Mouse (Mus musculus) stomach, postnatal 0 days (tissue): ENCODE results near the gene Gm8947. TPM values are rescaled to one million over a fixed set of nuclear protein-coding genes. Genes with fewer than 3 reads are reported as not detected.
"Not testable (repeated sequence)": the region's sequence is repeated elsewhere in the genome, so short reads cannot be mapped to it uniquely, and the experiment has no call there.

Experiments
- ATAC-seq: fragments of 200-750 bp; cut with Nextera tagmentation; 2 replicates; pipeline ENCODE4 v1.8.0; 2017; ENCODE audit not compliant: low FRiP score, low TSS enrichment
- DNase-seq: peaks from one replicate; pipeline ENCODE4 v3.0.0-alpha.2; 2016; ENCODE audit warnings: low spot score
- H3K27ac ChIP-seq: fragments of 300-500 bp; sonication (generic); replicated peaks from 2 replicates; pipeline ENCODE4 v1.5.1; 2014; ENCODE audit warnings: mild to moderate bottlenecking, control low read depth
- H3K27me3 ChIP-seq: fragments of 300-500 bp; sonication (generic); 2 replicates; pipeline ENCODE4 v1.6.1; 2014; ENCODE audit warnings: low read length; ENCODE audit not compliant: control insufficient read depth, insufficient read depth
- H3K36me3 ChIP-seq: fragments of 300-500 bp; sonication (generic); 2 replicates; pipeline ENCODE4 v1.6.1; 2014; ENCODE audit warnings: low read length, mixed read lengths; ENCODE audit not compliant: control insufficient read depth, insufficient read depth
- H3K4me1 ChIP-seq: fragments of 300-500 bp; sonication (generic); replicated peaks from 2 replicates; pipeline ENCODE4 v1.6.1; 2014; ENCODE audit warnings: antibody characterized with exemption; ENCODE audit not compliant: control insufficient read depth, insufficient read depth
- H3K4me2 ChIP-seq: fragments of 300-500 bp; sonication (generic); replicated peaks from 2 replicates; pipeline ENCODE4 v1.6.1; 2014; ENCODE audit warnings: low read depth, mild to moderate bottlenecking, control low read depth, moderate library complexity
- H3K4me3 ChIP-seq: fragments of 300-500 bp; sonication (generic); 2 replicates; pipeline ENCODE4 v1.5.1; 2014; ENCODE audit warnings: low read depth, low read length, control low read depth
- H3K9ac ChIP-seq: fragments of 300-500 bp; sonication (generic); 2 replicates; pipeline ENCODE4 v1.6.1; 2014; ENCODE audit warnings: mild to moderate bottlenecking, low read length, control low read depth, mixed read lengths
- H3K9me3 ChIP-seq: fragments of 300-500 bp; sonication (generic); 2 replicates; pipeline ENCODE4 v1.6.1; 2016; ENCODE audit warnings: low read length; ENCODE audit not compliant: control insufficient read depth
- CTCF ChIP-seq: IDR thresholded peaks from 2 replicates; pipeline ENCODE4 v1.5.1; 2016; ENCODE audit warnings: antibody characterized with exemption, low read depth, mild to moderate bottlenecking, moderate library complexity
- EP300 ChIP-seq: optimal IDR thresholded peaks from 2 replicates; pipeline ENCODE3; 2016; ENCODE audit warnings: antibody characterized with exemption
- WGBS: fragments of 180-500 bp; shearing (Covaris S2); extraction: QIAGEN DNeasy Blood & Tissue Kit; methylation state at CpG from one replicate; pipeline ENCODE4 v1.1.7; 2014; 5-methylcytosine and 5-hydroxymethylcytosine counted together
- polyA plus RNA-seq: library from polyadenylated mRNA; unstranded; fragments of >200 nt; fragmentation: Nextera tagmentation; extraction: Ambion mirVana; gene quantifications from 2 replicates; pipeline ENCODE4 v1.2.1, GENCODE M21; 2015

The Gm8947 gene
- polyA plus RNA-seq, 1 experiment from 2014 or later, result 0.05 TPM

DNA sequence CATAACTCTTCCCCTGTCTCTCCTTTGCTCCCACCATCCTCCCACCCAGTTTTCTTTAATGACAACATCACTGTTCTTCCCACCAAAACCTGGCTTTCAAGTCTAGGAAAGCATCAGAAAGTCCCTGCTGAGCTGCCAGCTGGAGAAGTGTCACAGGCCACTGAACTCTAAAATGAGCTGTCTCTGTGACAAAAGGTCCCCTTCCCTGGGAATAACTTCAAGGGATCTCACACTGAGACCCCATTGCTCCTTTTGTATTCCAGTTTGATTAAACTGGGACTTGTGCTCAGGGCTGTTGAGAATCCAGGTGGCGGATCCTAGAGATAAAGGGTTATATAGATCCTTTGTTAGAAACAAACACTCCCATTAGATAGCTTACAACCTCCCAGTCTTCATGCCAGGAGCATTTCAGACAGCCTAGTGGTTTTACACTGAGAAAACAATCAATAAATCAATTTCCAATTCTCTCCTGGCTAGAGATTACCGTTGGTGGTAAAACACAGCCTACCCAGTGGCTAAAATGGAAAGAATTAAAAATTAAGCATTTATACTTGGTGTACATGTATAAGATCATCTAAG lies 13.6 kb upstream of the Gm8947 start:
- DNase-seq (no peak), ATAC-seq (no peak)
- Histone ChIP-seq H3K4me2 (no peak overlapping the region), H3K36me3 (no peaks in the 10 kb centered on the region), H3K4me1 (no peaks in the 10 kb centered on the region), H3K9ac (no peak overlapping the region), H3K4me3 (no peak overlapping the region), H3K9me3 (no peaks in the 10 kb centered on the region), H3K27ac (no peak overlapping the region), H3K27me3 (no peaks in the 10 kb centered on the region)
- TF ChIP-seq EP300 (no peak), CTCF (no peak)
- 55% methylated on average over 2 of the region's 2 CpGs for WGBS

DNA sequence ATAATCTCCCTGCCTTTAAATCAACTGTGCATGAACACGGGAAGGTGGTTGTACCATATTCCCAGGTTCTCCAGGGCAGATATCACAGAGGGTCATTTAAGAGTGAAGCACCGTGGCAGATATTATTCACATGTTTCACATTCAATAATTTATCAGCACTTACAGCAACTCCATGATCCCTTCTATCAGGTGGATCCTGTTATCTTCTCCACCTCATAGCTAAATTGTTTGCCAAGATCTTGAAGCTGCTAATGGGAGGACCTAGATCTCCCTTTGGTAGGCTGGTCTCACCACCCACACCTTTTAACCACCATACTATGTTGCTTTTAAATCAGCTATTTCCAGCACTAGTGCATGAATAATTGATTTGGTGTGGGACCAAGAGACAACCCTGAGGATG lies 12.0 kb upstream of the Gm8947 start:
- no peaks in the 10 kb centered on the region for H3K36me3 ChIP-seq
- no peak overlapping the region for H3K27ac ChIP-seq
- ATAC-seq, result no peak
- no peak overlapping the region for H3K4me3 ChIP-seq
- no peak overlapping the region for H3K9ac ChIP-seq
- H3K4me1 ChIP-seq, result no peaks in the 10 kb centered on the region
- 76% methylated on average over 2 of the region's 2 CpGs for WGBS
- H3K4me2 ChIP-seq, result no peak overlapping the region
- H3K9me3 ChIP-seq, result no peaks in the 10 kb centered on the region
- no peak for TF ChIP-seq EP300
- TF ChIP-seq CTCF, result no peak
- no peak for DNase-seq
- H3K27me3 ChIP-seq, result no peaks in the 10 kb centered on the region

DNA sequence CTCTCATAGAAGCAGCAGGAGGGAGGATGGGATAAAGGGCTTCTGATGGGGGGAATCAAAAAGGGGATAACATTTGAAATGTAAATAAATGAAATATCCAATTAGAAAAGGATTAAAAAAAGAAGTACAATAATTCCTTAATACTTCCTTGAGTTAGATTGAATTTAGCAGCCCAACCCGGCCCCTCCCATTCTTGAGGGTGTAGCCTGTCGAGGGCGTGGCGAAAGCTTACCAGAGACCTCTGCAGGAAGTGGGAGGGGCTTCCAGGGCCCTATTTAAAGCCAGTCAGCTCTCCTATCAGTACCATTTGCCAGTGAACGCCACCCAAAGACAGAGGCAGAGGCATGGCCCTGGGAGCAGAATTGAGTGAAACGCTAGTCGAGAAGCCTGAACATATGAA lies 9.9 kb upstream of the Gm8947 start, which contains the start of gene Gm47985:
Gene Gm47985 (plus strand): TSS at position 272 of the 400 bp plus-strand sequence.
- not testable (repeated sequence) for H3K27me3 ChIP-seq, H3K9me3 ChIP-seq

DNA sequence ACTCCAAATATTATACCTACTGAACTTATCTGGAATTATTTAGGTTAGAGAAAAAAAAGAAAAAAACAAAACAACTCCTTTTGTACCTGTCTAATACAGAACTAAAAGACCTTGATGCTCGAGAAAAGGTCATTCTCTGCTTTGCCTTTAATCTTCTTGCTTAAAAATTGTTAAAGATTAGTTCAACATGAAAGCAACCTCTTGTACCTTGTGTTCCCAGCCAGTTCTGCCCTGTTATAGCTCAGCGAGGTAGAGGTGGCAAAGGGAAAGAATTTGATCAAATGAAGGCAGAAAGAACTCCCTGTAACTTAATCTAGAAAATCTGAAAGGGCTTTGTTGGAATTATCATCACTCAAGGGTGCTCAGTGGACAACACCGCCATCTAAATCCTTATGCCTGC lies 6.0 kb upstream of the Gm8947 start:
- not testable (repeated sequence) for H3K9me3 ChIP-seq, ATAC-seq, H3K27ac ChIP-seq, H3K4me2 ChIP-seq, H3K9ac ChIP-seq, H3K4me3 ChIP-seq, H3K36me3 ChIP-seq, H3K4me1 ChIP-seq, H3K27me3 ChIP-seq, DNase-seq
- 59% methylated on average over 3 of the region's 3 CpGs for WGBS

More for the DNA sequence above, 9.9 kb upstream of the Gm8947 start, which contains the start of gene Gm47985:
- not testable (repeated sequence) for ATAC-seq, DNase-seq, H3K36me3 ChIP-seq, H3K4me2 ChIP-seq, H3K4me1 ChIP-seq, H3K4me3 ChIP-seq, H3K27ac ChIP-seq, H3K9ac ChIP-seq
- WGBS, result no CpG with 5 or more reads among the region's 7 CpGs

DNA sequence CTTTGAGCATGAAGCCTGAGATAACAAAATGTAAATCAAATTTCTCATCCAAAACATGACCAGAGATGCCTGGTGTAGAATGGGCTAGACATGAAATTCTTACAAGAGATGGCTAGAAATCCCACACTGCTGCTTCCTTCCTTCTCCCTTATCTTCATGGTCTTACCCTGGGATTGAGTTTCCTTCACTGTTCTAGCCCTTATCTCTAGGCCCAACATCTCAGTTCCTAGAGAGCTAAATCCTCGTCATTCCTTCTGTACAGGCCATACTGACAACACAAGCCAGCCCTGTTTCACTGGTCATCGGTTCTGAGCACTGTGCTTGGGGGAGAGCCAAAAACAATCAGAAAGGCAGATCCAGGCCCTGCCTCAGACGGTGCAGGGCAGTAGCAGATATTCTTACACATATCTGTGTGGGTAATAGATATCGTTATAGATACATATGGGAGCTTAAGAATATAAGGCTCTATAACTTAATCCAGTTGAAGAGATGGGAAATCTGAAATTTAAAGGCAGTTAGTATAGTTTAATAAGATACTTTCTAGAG lies 5.2 kb upstream of the Gm8947 start:
- not testable (repeated sequence) for H3K4me3 ChIP-seq, H3K4me1 ChIP-seq, H3K36me3 ChIP-seq, H3K9me3 ChIP-seq, ATAC-seq, H3K9ac ChIP-seq, DNase-seq, H3K4me2 ChIP-seq, H3K27me3 ChIP-seq, H3K27ac ChIP-seq
- 79% methylated on average over 4 of the region's 4 CpGs for WGBS

DNA sequence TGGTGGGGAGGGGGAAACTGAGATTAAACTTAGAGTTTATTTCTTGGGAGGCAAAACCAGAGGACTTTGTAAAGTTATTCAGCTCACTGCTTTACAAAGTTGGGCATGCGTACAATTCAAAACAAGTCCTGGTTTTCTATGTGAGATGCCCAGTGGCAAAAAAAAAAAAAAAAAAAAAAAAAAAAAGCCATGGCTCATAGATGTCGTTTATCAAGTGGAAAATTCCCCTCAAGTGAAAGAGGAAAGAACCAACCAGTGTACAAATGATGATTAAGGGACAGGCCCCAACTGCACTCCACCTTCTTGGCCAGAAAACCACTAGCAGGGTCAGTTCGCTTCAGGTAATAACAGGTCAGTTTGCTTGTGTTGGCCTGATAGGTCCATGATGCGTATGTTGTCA lies 3.7 kb upstream of the Gm8947 start:
- Histone ChIP-seq H3K9ac (no peak overlapping the region), H3K4me2 (no peak overlapping the region), H3K9me3 (no peaks in the 10 kb centered on the region), H3K4me1 (no peaks in the 10 kb centered on the region), H3K27me3 (no peaks in the 10 kb centered on the region), H3K36me3 (no peaks in the 10 kb centered on the region), H3K4me3 (no peak overlapping the region), H3K27ac (no peak overlapping the region)
- ATAC-seq, result no peak
- no peak for DNase-seq
- 82% methylated on average over 4 of the region's 4 CpGs for WGBS
- no peak for TF ChIP-seq CTCF

DNA sequence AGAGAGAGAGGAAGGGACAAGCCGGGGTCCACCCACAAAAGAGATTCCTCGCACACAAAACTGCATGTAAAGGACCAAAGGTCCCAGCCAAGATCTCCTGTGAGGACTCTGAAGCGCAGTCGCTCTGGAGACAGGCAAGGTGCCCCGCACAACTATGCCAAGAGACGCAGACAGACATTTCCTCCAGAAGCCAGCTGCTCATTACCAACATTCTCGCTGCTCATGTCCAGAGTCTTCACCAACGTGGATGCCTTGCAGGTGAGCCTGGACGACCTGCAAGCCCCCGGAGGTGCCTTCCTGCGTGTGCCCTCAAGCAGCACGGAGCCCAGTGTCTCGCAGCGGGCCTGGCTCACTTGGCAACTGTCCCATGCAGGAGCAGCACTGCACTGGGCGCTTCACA lies 563 bp downstream of the Gm8947 start:
- not testable (repeated sequence) for H3K4me3 ChIP-seq, ATAC-seq, DNase-seq, H3K9me3 ChIP-seq, H3K27me3 ChIP-seq, H3K4me2 ChIP-seq, H3K9ac ChIP-seq, H3K4me1 ChIP-seq, H3K36me3 ChIP-seq, H3K27ac ChIP-seq
- WGBS, result 91% methylated on average over 14 of the region's 15 CpGs

DNA sequence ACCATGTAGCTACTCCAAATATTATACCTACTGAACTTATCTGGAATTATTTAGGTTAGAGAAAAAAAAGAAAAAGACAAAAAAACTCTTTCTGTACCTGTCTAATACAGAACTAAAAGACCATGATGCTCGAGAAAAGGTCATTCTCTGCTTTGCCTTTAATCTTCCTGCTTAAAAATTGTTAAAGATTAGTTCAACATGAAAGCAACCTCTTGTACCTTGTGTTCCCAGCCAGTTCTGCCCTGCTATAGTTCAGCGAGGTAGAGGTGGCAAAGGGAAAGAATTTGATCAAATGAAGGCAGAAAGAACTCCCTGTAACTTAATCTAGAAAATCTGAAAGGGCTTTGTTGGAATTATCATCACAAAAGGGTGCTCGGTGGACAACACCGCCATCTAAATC lies 3.8 kb downstream of the Gm8947 start:
- DNase-seq, H3K9me3 ChIP-seq, H3K4me1 ChIP-seq, H3K27me3 ChIP-seq, ATAC-seq, H3K27ac ChIP-seq, H3K9ac ChIP-seq, H3K36me3 ChIP-seq, H3K4me3 ChIP-seq, H3K4me2 ChIP-seq: not testable (repeated sequence)
- 56% methylated on average over 4 of the region's 4 CpGs for WGBS

DNA sequence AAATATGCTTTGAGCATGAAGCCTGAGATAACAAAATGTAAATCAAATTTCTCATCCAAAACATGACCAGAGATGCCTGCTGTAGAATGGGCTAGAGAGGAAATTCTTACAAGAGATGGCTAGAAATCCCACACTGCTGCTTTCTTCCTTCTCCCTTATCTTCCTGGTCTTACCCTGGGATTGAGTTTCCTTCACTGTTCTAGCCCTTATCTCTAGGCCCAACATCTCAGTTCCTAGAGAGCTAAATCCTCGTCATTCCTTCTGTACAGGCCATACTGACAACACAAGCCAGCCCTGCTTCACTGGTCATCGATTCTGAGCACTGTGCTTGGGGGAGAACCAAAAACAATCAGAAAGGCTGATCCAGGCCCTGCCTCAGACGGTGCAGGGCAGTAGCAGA lies 4.5 kb downstream of the Gm8947 start:
- not testable (repeated sequence) for H3K4me2 ChIP-seq, H3K9me3 ChIP-seq, H3K27me3 ChIP-seq, H3K9ac ChIP-seq, DNase-seq, H3K4me1 ChIP-seq, H3K27ac ChIP-seq, H3K36me3 ChIP-seq, H3K4me3 ChIP-seq, ATAC-seq
- 71% methylated on average over 3 of the region's 3 CpGs for WGBS
